Mouse (Mus musculus) ovary, postnatal 14 days (tissue): ENCODE data around the gene Serbp1.

ENCODE experiments used
- DNase-seq: peaks from one replicate; pipeline ENCODE4 v3.0.0; 2022; ENCODE audit warnings: low spot score

Gene Serbp1

DNA sequence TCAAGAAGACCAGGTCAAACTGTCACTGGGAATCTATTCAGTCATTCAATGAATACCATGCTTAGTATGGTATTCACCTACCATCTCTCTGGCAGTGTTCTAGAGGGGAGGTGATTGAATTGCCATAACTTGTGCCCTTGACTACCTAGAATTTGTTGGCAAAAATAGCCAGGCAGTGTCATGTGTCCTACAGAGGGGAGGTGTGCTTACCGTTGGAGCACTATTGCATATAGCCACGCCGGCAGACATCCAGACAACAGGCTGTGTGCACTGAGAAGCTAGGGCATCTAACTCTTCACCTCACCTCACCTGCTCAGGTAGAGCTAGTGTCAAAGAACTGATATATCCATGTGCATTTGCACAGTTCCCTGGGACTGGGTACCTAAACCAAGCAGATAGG, 63.3 kb downstream of the Serbp1 start:
- DNase-seq, result no peak

DNA sequence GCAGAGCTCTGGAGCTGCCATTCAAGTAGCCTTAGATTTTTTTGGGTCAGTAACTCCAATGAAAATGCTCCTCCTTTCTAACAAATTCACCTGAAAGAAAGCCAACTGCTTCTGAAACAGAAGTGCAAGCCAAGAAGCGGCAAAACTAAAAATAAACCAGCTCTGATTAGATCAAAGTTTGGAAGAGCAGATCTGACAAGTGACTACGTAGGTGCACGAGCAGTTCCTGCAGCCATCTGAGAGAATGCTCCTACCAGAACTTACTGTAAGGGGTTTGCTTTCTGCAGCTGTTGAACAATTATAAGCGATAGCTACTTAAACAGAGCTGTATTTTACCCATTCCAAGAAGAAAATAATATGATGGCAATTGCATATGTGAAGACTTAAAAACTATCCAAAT, 64.5 kb downstream of the Serbp1 start:
- no peak for DNase-seq

DNA sequence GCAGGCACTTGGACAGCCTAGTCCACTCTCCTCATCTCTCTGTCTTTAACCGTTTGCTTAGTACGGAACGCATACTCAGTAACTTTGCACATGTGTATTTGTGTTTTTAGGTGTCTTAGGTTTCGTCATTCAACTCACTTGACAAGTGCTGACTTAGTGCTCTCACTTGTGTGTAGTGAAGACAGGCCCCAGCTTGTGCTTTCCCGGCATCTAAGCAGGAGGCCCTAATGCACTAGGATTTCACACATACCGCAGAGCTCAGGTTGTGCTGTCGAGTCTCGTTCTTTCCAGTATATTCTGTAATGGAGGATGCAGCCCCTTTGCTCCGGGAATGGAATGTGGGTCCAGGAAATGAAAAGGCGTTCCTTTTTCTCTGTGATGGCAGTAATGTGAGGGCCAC, 65.2 kb downstream of the Serbp1 start:
- no peak for DNase-seq

DNA sequence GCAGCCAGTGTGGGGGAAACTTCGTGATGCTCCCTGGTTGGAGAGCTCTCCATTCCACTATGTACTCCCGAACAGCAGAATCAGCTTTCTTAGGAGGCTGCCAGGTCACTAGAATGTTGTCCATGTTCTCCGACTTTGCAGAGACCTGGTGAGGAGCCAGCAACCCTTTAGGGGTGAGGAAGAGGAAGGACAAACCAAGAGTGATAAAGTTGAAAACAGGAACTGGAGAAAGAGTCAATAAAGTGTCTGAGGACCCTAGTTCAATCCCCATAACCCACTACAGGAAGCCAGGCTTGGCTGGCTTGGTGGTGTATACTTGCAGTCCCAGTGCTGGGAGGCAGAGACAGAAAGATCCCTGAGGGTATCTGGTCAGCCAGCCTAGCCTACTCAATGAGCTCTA, 71.0 kb downstream of the Serbp1 start:
- DNase-seq, result no peak

DNA sequence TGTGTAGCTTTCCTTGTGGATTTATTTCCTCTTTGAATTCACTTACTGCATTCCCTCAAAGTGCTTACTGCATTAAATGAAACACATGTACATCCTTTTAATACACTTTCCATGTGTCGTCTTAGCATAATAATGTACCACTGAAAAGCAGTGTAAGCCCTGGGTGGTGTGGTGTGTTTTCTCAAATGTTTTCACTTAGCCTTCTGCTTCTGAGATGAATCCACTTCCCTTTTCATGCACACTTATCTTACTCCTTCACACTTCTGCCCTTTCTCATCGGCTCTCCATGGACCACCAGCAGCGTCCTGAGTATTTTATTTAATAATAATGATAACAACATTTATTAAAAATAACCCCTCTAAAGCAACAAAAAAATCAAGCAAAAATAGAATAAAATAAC, 71.8 kb downstream of the Serbp1 start:
- no peak for DNase-seq

DNA sequence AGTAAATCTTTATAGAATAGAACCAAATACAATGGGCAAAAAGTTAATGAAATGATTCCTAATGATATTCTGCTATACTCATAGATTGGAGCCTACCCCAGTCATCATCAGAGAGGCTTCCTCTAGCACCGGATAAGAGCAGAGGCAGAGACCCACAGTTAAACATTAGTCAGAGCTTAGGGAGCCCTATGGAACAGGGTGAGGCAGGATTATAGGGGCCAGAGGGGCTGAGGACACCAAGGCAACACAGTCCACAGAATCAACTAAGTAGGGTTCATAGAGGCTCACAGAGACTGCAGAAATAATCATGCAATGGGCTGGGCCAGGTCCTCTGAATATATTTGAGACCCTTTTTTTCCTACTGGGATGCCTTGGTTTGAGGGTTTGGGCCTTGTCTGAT, 76.7 kb downstream of the Serbp1 start:
- no peak for DNase-seq

DNA sequence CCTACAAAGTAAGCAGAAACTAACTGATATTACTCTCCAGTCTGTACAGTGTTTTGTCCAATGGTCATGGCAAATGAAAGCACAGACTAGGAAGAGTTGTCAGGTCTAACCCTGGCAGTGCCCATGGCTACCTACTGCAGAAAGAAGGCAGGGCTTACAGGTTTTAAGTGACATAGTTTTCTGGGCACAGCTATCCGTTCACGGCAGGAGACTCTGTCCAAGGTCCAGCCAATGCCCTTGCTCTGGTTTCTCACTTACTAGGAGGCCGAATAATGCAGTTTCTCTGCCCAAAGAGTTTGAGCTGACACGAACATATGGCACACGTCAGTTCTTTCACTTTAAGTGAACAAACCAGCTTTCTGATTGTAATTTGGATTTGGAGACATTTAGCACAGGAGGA, 79.1 kb downstream of the Serbp1 start:
- DNase-seq, result no peak

DNA sequence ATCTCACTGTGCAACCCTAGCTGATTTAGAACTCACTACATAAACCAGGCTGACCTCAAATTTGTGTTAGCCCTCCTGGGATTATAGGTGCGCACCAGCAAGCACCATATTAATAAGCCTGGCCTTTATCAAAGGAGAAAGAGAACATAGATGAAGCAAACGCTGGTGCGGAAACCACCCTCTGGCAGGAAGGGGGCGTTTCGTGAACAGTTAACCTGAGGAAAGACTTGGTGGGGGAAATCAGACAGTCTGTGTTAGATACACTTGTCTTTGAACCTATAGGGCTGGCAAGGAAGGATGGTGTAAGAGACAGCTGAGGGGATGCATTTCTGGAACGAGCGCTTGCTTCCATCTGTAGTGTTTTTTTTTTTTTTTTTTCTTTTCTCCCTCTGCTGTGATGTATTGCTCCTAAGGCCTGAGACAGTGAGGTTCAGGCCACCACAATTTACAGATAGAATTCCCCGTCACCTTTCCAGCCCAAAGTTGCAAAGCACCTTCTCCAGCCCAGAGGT, 79.9 kb downstream of the Serbp1 start:
- no peak for DNase-seq

DNA sequence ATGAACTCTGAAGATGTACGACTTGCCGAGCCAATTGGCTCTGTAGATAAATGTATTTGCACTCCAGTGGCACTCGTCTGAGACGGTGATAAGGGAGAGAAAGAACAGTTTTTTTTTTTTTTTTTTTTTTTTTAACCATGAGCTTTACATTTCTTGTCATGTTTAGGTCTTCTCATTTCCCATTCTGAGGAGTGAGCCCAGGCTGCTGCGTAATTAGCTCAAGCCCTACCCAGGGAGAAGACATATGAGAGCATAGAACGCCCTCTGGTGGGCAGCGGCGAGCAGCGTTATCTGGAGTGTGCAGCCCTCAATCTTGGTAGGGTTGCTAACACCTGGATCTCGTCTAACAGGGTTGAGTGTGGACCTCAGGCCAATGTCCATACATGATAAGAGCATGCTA, 80.5 kb downstream of the Serbp1 start:
- DNase-seq, result peak; percentile 49

DNA sequence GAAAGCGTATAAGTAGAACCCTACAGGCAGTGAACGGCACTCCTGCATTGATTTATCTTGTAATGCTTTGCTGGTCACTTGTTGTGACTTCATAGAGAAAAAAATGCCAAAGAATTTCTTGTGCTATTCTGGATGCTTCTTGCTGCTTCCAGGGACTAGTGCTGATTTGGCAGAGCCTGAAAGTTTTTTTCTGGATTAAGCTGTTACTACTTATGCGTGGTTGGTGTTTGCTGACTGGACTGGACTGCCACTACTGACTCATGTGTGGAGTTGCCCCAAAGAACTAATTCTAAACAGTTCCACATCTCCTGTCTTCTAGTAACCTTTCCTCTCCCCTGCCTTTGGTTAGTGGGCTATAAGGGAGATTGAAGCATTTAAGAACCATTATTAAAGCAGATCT, 85.8 kb downstream of the Serbp1 start:
- DNase-seq, result no peak

DNA sequence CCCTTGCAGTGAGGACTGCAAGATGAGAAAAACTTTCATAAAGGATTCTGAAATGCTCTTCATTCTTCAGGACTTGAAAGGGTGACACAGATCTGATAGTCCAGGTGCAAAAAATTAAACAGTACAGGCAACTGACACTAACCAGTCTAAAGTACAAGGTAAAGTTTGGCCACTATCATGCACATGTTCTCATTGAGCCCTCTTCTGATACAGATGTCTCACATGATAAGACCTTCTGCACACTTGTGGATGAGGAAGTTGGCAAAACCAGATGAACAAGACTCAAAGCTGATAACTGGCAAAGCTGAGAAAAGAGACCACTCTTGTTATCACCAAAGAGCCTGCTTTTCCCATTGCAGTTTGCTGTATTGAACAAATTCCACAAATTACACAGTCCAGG, 100.0 kb downstream of the Serbp1 start:
- no peak for DNase-seq

DNA sequence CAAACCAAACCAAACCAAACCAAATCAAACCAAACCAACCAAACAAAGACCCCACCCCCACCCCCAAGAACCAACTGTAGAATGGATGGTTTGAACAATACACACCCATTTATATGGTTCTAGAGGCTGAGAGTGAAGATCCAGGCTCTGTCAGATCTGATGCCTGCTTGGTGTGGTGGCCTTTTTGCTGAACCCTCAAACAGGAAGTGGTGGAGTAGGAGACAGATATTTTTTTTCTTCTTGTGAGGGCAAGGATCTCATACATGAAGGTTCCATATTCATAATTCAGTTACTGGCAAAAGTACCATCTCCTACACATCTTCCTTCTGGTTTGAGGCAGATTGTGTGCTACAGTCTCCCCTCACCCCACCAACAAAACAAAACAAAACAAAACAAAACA, 101.5 kb downstream of the Serbp1 start:
- no peak for DNase-seq
